Mouse (Mus musculus) small intestine, adult 2 months (tissue): Measurements from ENCODE around the gene Shh.

Experiments used
- CTCF ChIP-seq: fragments of 200-500 bp; IDR thresholded peaks from 2 replicates; pipeline ENCODE4 v1.5.1; 2012; ENCODE audit warnings: low read depth, mild to moderate bottlenecking, control low read depth, inconsistent platforms, low read length, moderate library complexity, mixed read lengths; ENCODE audit not compliant: insufficient replicate concordance, insufficient read length; ENCODE audit errors: extremely low read depth
- POLR2A ChIP-seq: fragments of 200-500 bp; IDR thresholded peaks from 2 replicates; pipeline ENCODE4 v1.6.1; 2012; ENCODE audit warnings: low read depth, mild to moderate bottlenecking, control low read depth, inconsistent platforms, low read length, moderate library complexity

GRCm38 (mm10) chr5:28453523-28453922, 13.5 kb downstream of the Shh start:
- TF ChIP-seq CTCF: no peak
- no peak for TF ChIP-seq POLR2A
